Mouse (Mus musculus) heart, embryonic 14.5 days (tissue): ENCODE measurements at regions not wholly inside any gene's neighbourhood (a gene's known extent, or its start where the extent isn't known, plus 50 kb on each side); places are given as distances from the start of the nearest gene placed in this dataset.

ENCODE experiments used
- ATAC-seq: fragments of 200-750 bp; cut with Nextera tagmentation; 2 replicates; pipeline ENCODE4 v1.8.0; 2017; ENCODE audit warnings: low read depth, moderate TSS enrichment; ENCODE audit not compliant: insufficient number of reproducible peaks, insufficient read depth, low FRiP score
- H3K27ac ChIP-seq, 2 experiments: fragments of 200-500 bp in 1 of 2; fragments of 300-500 bp in 1 of 2; sonication (generic) in 1 of 2; replicated peaks in 1 of 2; 2 replicates each; pipeline ENCODE4 v1.5.1; 2012 to 2014; ENCODE audit warnings: low read depth in 2 of 2, low read length in 2 of 2, control low read depth in 1 of 2, mild to moderate bottlenecking in 1 of 2, mixed read lengths in 1 of 2; ENCODE audit not compliant: control insufficient read depth in 1 of 2, insufficient read depth in 1 of 2
- H3K27me3 ChIP-seq: fragments of 300-500 bp; sonication (generic); 2 replicates; pipeline ENCODE4 v1.6.1; 2014; ENCODE audit warnings: mild to moderate bottlenecking, low read length, control low read depth; ENCODE audit not compliant: control insufficient read depth, insufficient read depth
- H3K36me3 ChIP-seq: fragments of 300-500 bp; sonication (generic); 2 replicates; pipeline ENCODE4 v1.6.1; 2014; ENCODE audit warnings: mild to moderate bottlenecking, control low read depth, low read length, mixed read lengths; ENCODE audit not compliant: control insufficient read depth, insufficient read depth
- H3K4me1 ChIP-seq, 2 experiments: fragments of 200-500 bp in 1 of 2; fragments of 300-500 bp in 1 of 2; sonication (generic) in 1 of 2; 2 replicates each; pipeline ENCODE4 v1.6.1; 2012 to 2014; ENCODE audit warnings: low read length in 2 of 2, control low read depth in 1 of 2, mixed read lengths in 1 of 2; ENCODE audit not compliant: control insufficient read depth in 2 of 2, insufficient read depth in 2 of 2
- H3K4me2 ChIP-seq: fragments of 300-500 bp; sonication (generic); 2 replicates; pipeline ENCODE4 v1.6.1; 2014; ENCODE audit warnings: mild to moderate bottlenecking, low read length
- H3K4me3 ChIP-seq, 2 experiments: fragments of 200-500 bp in 1 of 2; fragments of 300-500 bp in 1 of 2; sonication (generic) in 1 of 2; 2 replicates each; pipeline ENCODE4 v1.5.1; 2012 to 2014; ENCODE audit warnings: low read length in 2 of 2, mild to moderate bottlenecking in 2 of 2, control low read depth in 1 of 2, low read depth in 1 of 2, moderate library complexity in 1 of 2; ENCODE audit not compliant: control insufficient read depth in 1 of 2, insufficient read depth in 1 of 2
- H3K9ac ChIP-seq: fragments of 300-500 bp; sonication (generic); 2 replicates; pipeline ENCODE4 v1.6.1; 2014; ENCODE audit warnings: mild to moderate bottlenecking, low read length
- H3K9me3 ChIP-seq: fragments of 300-500 bp; sonication (generic); 2 replicates; pipeline ENCODE4 v1.6.1; 2016; ENCODE audit warnings: low read length, control low read depth; ENCODE audit not compliant: control insufficient read depth
- WGBS: fragments of 180-500 bp; shearing (Covaris S2); extraction: QIAGEN DNeasy Blood & Tissue Kit; methylation state at CpG from one replicate; pipeline ENCODE4 v1.1.7; 2014; 5-methylcytosine and 5-hydroxymethylcytosine counted together

DNA sequence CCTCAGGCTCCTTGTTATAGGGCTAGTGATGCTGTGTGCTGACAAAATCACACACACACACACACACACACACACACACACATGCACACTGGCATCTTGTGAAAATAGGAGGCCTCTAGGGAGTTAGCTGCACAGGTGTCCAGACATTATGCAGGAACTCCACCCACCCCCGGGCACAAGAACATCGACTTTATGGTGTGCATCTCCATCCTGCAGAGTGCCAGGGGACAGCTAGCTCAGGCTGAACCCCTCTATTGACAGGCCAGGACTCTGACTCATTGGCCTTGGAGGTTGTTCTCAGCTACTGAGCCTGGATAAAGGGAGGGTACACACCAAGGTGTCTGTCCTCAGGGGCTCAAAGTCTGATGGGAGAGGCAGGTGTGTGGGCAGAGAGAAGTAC, 260.9 kb downstream of the Matn1 start:
- Histone ChIP-seq H3K9me3 (no peaks in the 10 kb centered on the region), H3K27me3 (no peaks in the 10 kb centered on the region), H3K9ac (no peak overlapping the region), H3K27ac (no peak overlapping the region), H3K36me3 (no peaks in the 10 kb centered on the region), H3K4me1 (no peaks in the 10 kb centered on the region), H3K4me3 (no peak overlapping the region), H3K4me2 (no peak overlapping the region)
- ATAC-seq, result no peak
- WGBS, result 84% methylated on average over 2 of the region's 2 CpGs

DNA sequence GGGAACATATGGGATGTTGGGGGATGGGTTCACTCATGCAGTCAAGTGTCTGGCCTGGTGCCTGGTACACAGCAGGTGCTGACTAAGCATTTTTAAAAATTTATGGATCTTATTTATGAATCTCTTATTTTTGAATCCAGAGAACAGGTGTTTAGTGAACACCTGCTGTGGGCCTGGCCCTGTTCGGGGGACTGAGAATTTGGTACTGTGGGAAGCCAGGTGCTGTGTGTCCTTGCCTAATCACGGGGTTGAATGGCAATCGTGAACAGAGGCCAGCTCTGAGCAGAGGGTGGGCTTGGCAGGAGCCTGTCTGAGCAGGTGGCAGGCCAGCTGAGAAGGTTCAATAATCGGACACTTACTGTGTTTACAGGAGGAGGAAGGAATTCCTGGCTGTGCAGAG, 261.5 kb downstream of the Matn1 start:
- no peak overlapping the region for H3K27ac ChIP-seq
- peaks cover 2% of the 10 kb centered on the region; the same call in 1 of the 2 replicates for H3K9me3 ChIP-seq
- 72% methylated on average over 4 of the region's 4 CpGs for WGBS
- H3K9ac ChIP-seq, result no peak overlapping the region
- H3K27me3 ChIP-seq, result no peaks in the 10 kb centered on the region
- no peaks in the 10 kb centered on the region for H3K4me1 ChIP-seq
- no peak overlapping the region for H3K4me2 ChIP-seq
- H3K4me3 ChIP-seq, result no peak overlapping the region
- H3K36me3 ChIP-seq, result no peaks in the 10 kb centered on the region
- no peak for ATAC-seq

DNA sequence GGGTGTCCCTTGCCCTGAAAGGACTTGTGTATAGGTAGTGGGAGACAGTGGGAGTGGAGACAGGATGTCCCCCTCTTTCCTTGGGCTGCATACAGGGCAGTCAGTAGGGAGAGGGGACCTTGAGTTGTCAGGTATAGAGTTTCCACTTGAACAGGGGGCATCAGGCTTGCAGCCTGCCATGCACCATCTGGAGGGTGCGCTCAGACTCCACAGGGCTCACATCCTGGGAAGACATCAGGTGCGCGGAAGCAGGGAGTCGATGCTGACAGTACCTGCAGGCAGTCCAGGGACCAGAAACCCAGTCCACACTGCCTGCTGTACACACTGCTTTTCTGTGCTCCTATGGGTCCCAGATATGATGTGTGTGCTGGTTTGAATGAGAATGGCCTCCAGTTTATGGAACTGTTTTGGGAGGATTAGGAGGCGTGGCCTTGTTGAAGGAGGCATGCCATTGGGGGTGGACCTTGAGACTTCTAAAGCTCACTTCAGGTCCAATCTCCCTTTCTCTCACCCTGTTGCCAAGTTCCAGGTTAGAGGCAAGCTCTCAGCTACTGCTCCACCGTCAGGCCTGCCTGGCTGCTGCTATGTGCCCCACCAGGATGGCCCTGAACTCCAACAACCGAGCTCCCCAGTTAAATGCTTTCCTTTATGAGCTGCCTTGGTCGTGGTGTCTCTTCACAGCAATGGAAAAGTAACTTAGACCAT, 262.1 kb downstream of the Matn1 start:
- WGBS, result 75% methylated on average over 8 of the region's 8 CpGs
- Histone ChIP-seq H3K4me2 (no peak overlapping the region), H3K4me3 (no peak overlapping the region), H3K9ac (no peak overlapping the region), H3K27me3 (no peaks in the 10 kb centered on the region), H3K4me1 (no peaks in the 10 kb centered on the region), H3K9me3 (peaks cover 4% of the 10 kb centered on the region; the same call in 1 of the 2 replicates), H3K36me3 (no peaks in the 10 kb centered on the region), H3K27ac (no peak overlapping the region)
- no peak for ATAC-seq

DNA sequence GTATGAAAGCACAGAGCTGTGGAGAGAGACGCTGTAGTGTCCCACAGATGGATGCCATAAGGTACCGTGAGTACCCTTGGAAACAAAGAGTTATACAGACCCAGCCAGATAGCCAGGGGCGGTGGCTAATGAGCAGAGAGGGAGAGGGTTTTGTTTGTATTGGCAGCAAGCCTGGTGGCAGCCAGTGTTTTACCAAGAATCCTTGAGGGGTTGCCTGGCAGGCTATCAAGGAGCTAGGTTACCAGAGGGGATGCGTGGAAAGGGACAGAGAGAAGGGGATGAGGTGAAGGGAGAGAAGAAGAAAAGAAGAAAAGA, 262.7 kb downstream of the Matn1 start:
- no peaks in the 10 kb centered on the region for H3K36me3 ChIP-seq
- no peak overlapping the region for H3K9ac ChIP-seq
- H3K27me3 ChIP-seq, result no peaks in the 10 kb centered on the region
- no peak overlapping the region for H3K27ac ChIP-seq
- no peak for ATAC-seq
- 60% methylated on average over 4 of the region's 4 CpGs for WGBS
- no peak overlapping the region for H3K4me3 ChIP-seq
- H3K9me3 ChIP-seq, result peaks cover 4% of the 10 kb centered on the region; the same call in 1 of the 2 replicates
- H3K4me1 ChIP-seq, result no peaks in the 10 kb centered on the region
- H3K4me2 ChIP-seq, result no peak overlapping the region

DNA sequence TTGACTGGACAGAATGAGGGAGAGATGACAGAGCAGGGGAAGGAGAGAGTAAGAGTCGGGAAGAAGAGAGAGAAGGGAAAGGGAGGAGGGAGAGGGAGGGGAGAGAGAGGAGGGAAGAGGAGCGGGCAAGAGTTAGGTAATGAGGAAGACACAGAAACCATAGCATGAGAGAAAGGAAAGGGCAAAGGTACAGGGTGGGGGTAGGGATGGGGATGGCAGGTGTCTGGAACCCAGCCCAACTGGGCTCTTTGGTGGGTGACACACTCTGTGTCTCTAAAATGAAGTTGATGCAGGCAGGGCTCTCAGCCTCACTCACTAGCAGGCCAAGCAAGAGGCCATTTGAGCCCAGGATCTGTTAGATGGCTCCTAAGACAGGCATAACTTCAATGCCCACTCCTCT, 263.1 kb downstream of the Matn1 start:
- Histone ChIP-seq H3K36me3 (no peaks in the 10 kb centered on the region), H3K4me1 (no peaks in the 10 kb centered on the region), H3K4me3 (no peak overlapping the region), H3K9ac (no peak overlapping the region), H3K27ac (no peak overlapping the region), H3K9me3 (peaks cover 4% of the 10 kb centered on the region; the same call in 1 of the 2 replicates), H3K4me2 (no peak overlapping the region), H3K27me3 (no peaks in the 10 kb centered on the region)
- no peak for ATAC-seq
- 83% methylated on average over 2 of the region's 2 CpGs for WGBS

DNA sequence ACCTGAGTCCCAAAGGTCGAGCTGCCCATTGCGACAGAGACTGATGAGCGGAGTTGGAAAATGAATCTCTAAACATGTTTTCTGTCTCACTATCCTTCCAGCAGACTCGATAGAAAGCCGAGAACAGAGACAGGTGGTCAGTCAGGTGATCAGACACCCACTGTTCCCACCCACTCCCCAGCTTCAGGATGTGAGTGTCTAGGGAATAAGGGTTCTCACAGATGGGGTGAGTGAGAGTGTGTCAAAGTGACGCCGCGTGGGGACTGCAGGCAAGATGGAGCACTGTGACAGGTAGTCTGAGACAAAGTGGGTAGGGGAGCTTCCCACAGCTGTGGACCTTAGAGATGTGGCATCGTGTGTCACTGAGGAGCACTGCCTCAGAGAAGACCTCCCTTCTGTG, 264.0 kb downstream of the Matn1 start:
- no peak overlapping the region for H3K4me2 ChIP-seq
- H3K9ac ChIP-seq, result no peak overlapping the region
- no peaks in the 10 kb centered on the region for H3K27me3 ChIP-seq
- no peak overlapping the region for H3K27ac ChIP-seq
- H3K36me3 ChIP-seq, result no peaks in the 10 kb centered on the region
- no peak overlapping the region for H3K4me3 ChIP-seq
- H3K9me3 ChIP-seq, result peaks cover 4% of the 10 kb centered on the region; the same call in 1 of the 2 replicates
- H3K4me1 ChIP-seq, result no peaks in the 10 kb centered on the region
- WGBS, result 83% methylated on average over 9 of the region's 9 CpGs
- ATAC-seq, result no peak

DNA sequence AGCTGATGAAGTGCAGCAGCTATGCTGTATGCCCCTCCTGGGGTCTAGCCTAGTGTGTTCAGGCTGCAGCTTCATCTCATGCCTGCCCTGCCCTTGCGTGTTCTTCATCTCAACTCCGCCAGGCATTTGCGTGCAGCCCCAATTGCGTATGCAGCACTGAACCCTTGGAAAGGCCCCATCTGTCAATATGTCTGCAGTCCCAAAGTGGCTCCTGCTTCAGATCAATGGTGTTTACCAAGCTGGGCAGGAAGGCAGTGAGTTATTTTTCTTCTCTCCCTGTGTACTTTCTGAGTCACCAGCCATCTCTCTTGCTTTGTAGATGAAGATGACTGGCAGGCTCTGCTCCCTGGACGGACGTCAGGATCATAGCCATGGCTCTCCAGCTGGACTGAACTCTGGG, 264.5 kb downstream of the Matn1 start:
- no peak overlapping the region for H3K9ac ChIP-seq
- H3K4me3 ChIP-seq, result no peak overlapping the region
- H3K9me3 ChIP-seq, result peaks cover 4% of the 10 kb centered on the region; the same call in 1 of the 2 replicates
- no peaks in the 10 kb centered on the region for H3K4me1 ChIP-seq
- ATAC-seq, result no peak
- H3K27ac ChIP-seq, result no peak overlapping the region
- H3K4me2 ChIP-seq, result no peak overlapping the region
- no peaks in the 10 kb centered on the region for H3K36me3 ChIP-seq
- no peaks in the 10 kb centered on the region for H3K27me3 ChIP-seq
- 75% methylated on average over 6 of the region's 6 CpGs for WGBS

DNA sequence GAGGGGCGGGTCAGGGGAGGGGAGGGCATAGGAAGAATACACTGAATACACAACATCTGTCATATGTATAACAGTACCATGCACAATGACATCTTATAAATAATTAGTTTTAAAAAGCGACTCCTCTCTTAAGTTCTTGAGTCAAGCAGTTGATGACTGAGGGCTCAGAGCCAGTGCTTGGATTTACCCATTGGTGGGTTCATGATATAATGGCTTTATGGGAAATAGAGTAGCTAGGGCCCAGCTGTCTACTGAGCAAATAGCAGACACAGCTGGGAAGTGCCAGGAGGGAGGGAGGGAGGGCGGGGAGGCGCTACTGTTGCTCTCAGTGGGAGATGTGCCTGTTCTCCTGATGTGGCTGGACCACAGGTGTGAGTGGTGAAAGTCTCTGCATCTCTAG, 268.5 kb downstream of the Matn1 start:
- H3K36me3 ChIP-seq, result no peaks in the 10 kb centered on the region
- H3K9ac ChIP-seq, result no peak overlapping the region
- H3K9me3 ChIP-seq, result peaks cover 4% of the 10 kb centered on the region; the same call in 1 of the 2 replicates
- no peak overlapping the region for H3K4me3 ChIP-seq
- H3K27ac ChIP-seq, result no peak overlapping the region
- ATAC-seq, result no peak
- no peaks in the 10 kb centered on the region for H3K27me3 ChIP-seq
- WGBS, result 36% methylated on average over 4 of the region's 4 CpGs
- peaks cover 0 to under 1% of the 10 kb centered on the region in 2 experiments; a peak in 1 of 4 replicates for H3K4me1 ChIP-seq
- H3K4me2 ChIP-seq, result no peak overlapping the region
